Mouse (Mus musculus): ENCODE results near the gene Nkx2-2.

Gene Nkx2-2

GRCm38 (mm10) chr2:147193271-147194255 is at the start of gene Nkx2-2:
TSS of gene Nkx2-2 (minus strand) at chr2:147194243.
- DNase-seq, result no peak

GRCm38 (mm10) chr2:147235707-147236290 is 41.8 kb upstream of the Nkx2-2 start:
- no peak for DNase-seq

GRCm38 (mm10) chr2:147231175-147231574 is 37.1 kb upstream of the Nkx2-2 start:
- DNase-seq, result no peak

GRCm38 (mm10) chr2:147205076-147205615 is 11.1 kb upstream of the Nkx2-2 start:
- DNase-seq, result no peak

GRCm38 (mm10) chr2:147194711-147195615 is 920 bp upstream of the Nkx2-2 start:
- no peak for DNase-seq

GRCm38 (mm10) chr2:147192731-147193130 is 1.3 kb downstream of the Nkx2-2 start:
- DNase-seq, result no peak

GRCm38 (mm10) chr2:147190316-147191021 is 3.6 kb downstream of the Nkx2-2 start:
- DNase-seq, result no peak

GRCm38 (mm10) chr2:147189546-147190315 is 4.3 kb downstream of the Nkx2-2 start:
- no peak for DNase-seq

GRCm38 (mm10) chr2:147188871-147189545 is 5.0 kb downstream of the Nkx2-2 start:
- no peak for DNase-seq

- DNase-seq, result no peak
These were observed 5.9 kb downstream of the Nkx2-2 start for GRCm38 (mm10) chr2:147188074-147188700.

- no peak for DNase-seq
These were observed 6.8 kb downstream of the Nkx2-2 start for GRCm38 (mm10) chr2:147187061-147187870.

GRCm38 (mm10) chr2:147186261-147186681 is 7.8 kb downstream of the Nkx2-2 start:
- no peak for DNase-seq

- DNase-seq, result no peak
These were observed 8.5 kb downstream of the Nkx2-2 start for GRCm38 (mm10) chr2:147185561-147185960.

- no peak for DNase-seq
These were observed 9.7 kb downstream of the Nkx2-2 start for GRCm38 (mm10) chr2:147184071-147184990.

GRCm38 (mm10) chr2:147183521-147183920 is 10.5 kb downstream of the Nkx2-2 start:
- no peak for DNase-seq

- no peak for DNase-seq
These were observed 11.3 kb downstream of the Nkx2-2 start for GRCm38 (mm10) chr2:147182709-147183260.

GRCm38 (mm10) chr2:147181926-147182708 is 11.9 kb downstream of the Nkx2-2 start:
- DNase-seq, result no peak
